Mouse (Mus musculus): ENCODE data around the gene Kcnmb4. TPM values are rescaled to one million over a fixed set of nuclear protein-coding genes. Genes with fewer than 3 reads are reported as not detected.
A peak's percentile ranks its signal among the peaks of the same experiment; 100 is the strongest.

The Kcnmb4 gene
- total RNA-seq, 2 experiments from 2014 or later = 97.0 to 125 TPM

- intact Hi-C loops (cut with DNase I) = no loop called here
- no peak for DNase-seq (ENCODE audit: low spot score in 2 of 2)
Observed at GRCm38 (mm10) chr10:116410826-116411225, 62.9 kb downstream of the Kcnmb4 start.

GRCm38 (mm10) chr10:116407684-116408359, 65.9 kb downstream of the Kcnmb4 start:
- intact Hi-C loops (cut with DNase I) = no loop called here
- no peak for DNase-seq (ENCODE audit: low spot score in 2 of 2)

GRCm38 (mm10) chr10:116405011-116405410, 68.7 kb downstream of the Kcnmb4 start:
- intact Hi-C loops (cut with DNase I) = no loop called here

GRCm38 (mm10) chr10:116403679-116404078, 70.0 kb downstream of the Kcnmb4 start:
- intact Hi-C loops (cut with DNase I) = no loop called here
- DNase-seq (ENCODE audit: low spot score in 2 of 2) = peak; percentile 50 to 53

More at GRCm38 (mm10) chr10:116405011-116405410, 68.7 kb downstream of the Kcnmb4 start:
- DNase-seq (ENCODE audit: low spot score in 2 of 2) = no peak

- intact Hi-C loops (cut with DNase I) = no loop called here
- DNase-seq (ENCODE audit: low spot score in 2 of 2) = peak; percentile 31 to 45
Observed at GRCm38 (mm10) chr10:116402742-116403425, 70.8 kb downstream of the Kcnmb4 start.

GRCm38 (mm10) chr10:116397973-116398372, 75.7 kb downstream of the Kcnmb4 start:
- intact Hi-C loops (cut with DNase I) = no loop called here
- no peak for DNase-seq (ENCODE audit: low spot score in 2 of 2)

- intact Hi-C loops (cut with DNase I) = no loop called here
- no peak for DNase-seq (ENCODE audit: low spot score in 2 of 2)
Observed at GRCm38 (mm10) chr10:116397573-116397972, 76.1 kb downstream of the Kcnmb4 start.

GRCm38 (mm10) chr10:116396966-116397365, 76.7 kb downstream of the Kcnmb4 start:
- DNase-seq (ENCODE audit: low spot score in 2 of 2) = no peak
- intact Hi-C loops (cut with DNase I) = no loop called here

GRCm38 (mm10) chr10:116396279-116396678, 77.4 kb downstream of the Kcnmb4 start:
- no peak for DNase-seq (ENCODE audit: low spot score in 2 of 2)
- intact Hi-C loops (cut with DNase I) = no loop called here

GRCm38 (mm10) chr10:116394585-116394984, 79.1 kb downstream of the Kcnmb4 start:
- no peak for DNase-seq (ENCODE audit: low spot score in 2 of 2)
- intact Hi-C loops (cut with DNase I) = no loop called here

GRCm38 (mm10) chr10:116393790-116394475, 79.7 kb downstream of the Kcnmb4 start:
- DNase-seq (ENCODE audit: low spot score in 2 of 2) = peak; percentile 35 to 49
- intact Hi-C loops (cut with DNase I) = no loop called here

GRCm38 (mm10) chr10:116388840-116389239, 84.8 kb downstream of the Kcnmb4 start:
- DNase-seq (ENCODE audit: low spot score in 2 of 2) = no peak
- intact Hi-C loops (cut with DNase I) = no loop called here

GRCm38 (mm10) chr10:116386391-116386885, 87.2 kb downstream of the Kcnmb4 start:
- no peak for DNase-seq (ENCODE audit: low spot score in 2 of 2)

GRCm38 (mm10) chr10:116384401-116384800, 89.3 kb downstream of the Kcnmb4 start:
- intact Hi-C loops (cut with DNase I) = no loop called here
- no peak for DNase-seq (ENCODE audit: low spot score in 2 of 2)

More at GRCm38 (mm10) chr10:116386391-116386885, 87.2 kb downstream of the Kcnmb4 start:
- intact Hi-C loops (cut with DNase I) = no loop called here

- DNase-seq (ENCODE audit: low spot score in 2 of 2) = no peak
- intact Hi-C loops (cut with DNase I) = no loop called here
Observed at GRCm38 (mm10) chr10:116382826-116383685, 90.6 kb downstream of the Kcnmb4 start.

- no peak for DNase-seq (ENCODE audit: low spot score in 2 of 2)
- intact Hi-C loops (cut with DNase I) = no loop called here
Observed at GRCm38 (mm10) chr10:116376853-116377252, 96.8 kb downstream of the Kcnmb4 start.

- intact Hi-C loops (cut with DNase I) = no loop called here
- DNase-seq (ENCODE audit: low spot score in 2 of 2) = no peak
Observed at GRCm38 (mm10) chr10:116374111-116374510, 99.6 kb downstream of the Kcnmb4 start.

- intact Hi-C loops (cut with DNase I) = no loop called here
- DNase-seq (ENCODE audit: low spot score in 2 of 2) = peak; percentile 14 to 16
Observed at GRCm38 (mm10) chr10:116370991-116371725, 102.5 kb downstream of the Kcnmb4 start.

Data from left cerebral cortex, postnatal 36 days (tissue).